Mouse (Mus musculus) cerebellum, adult 18-20 months (tissue): ENCODE results near the gene C2cd2.
A peak's percentile ranks its signal among the peaks of the same experiment; 100 is the strongest.

Experiments used
- DNase-seq, 2 experiments: peaks; one replicate each; pipeline ENCODE4 v3.0.0; 2021

Gene C2cd2

GRCm38 (mm10) chr16:97877502-97877901 is 84.9 kb downstream of the C2cd2 start:
- no peak for DNase-seq

GRCm38 (mm10) chr16:97875101-97875500 is 87.3 kb downstream of the C2cd2 start:
- no peak for DNase-seq

- no peak for DNase-seq
These were observed 88.0 kb downstream of the C2cd2 start for GRCm38 (mm10) chr16:97874376-97874775.

GRCm38 (mm10) chr16:97872657-97873056 is 89.7 kb downstream of the C2cd2 start:
- peak in 1 of 2 experiments; percentile 14 for DNase-seq

GRCm38 (mm10) chr16:97869193-97870102 is 93.0 kb downstream of the C2cd2 start:
- DNase-seq, result no peak

- no peak for DNase-seq
These were observed 98.4 kb downstream of the C2cd2 start for GRCm38 (mm10) chr16:97863932-97864467.

GRCm38 (mm10) chr16:97856050-97856449 is 106.3 kb downstream of the C2cd2 start:
- no peak for DNase-seq

- peak; percentile 87 to 93 for DNase-seq
These were observed 110.6 kb downstream of the C2cd2 start, which contains the start of gene Prdm15 for GRCm38 (mm10) chr16:97851741-97852319. Prdm15 (minus strand) TSS chr16:97851850.

- DNase-seq, result peak; percentile 79 to 90
These were observed 111.2 kb downstream of the C2cd2 start for GRCm38 (mm10) chr16:97851061-97851740.

GRCm38 (mm10) chr16:97850667-97851060 is 111.7 kb downstream of the C2cd2 start:
- no peak for DNase-seq

GRCm38 (mm10) chr16:97848832-97849231 is 113.6 kb downstream of the C2cd2 start:
- no peak for DNase-seq

GRCm38 (mm10) chr16:97844967-97845937 is 117.1 kb downstream of the C2cd2 start:
- no peak for DNase-seq

- DNase-seq, result no peak
These were observed 130.2 kb downstream of the C2cd2 start for GRCm38 (mm10) chr16:97832154-97832553.

GRCm38 (mm10) chr16:97828207-97828606 is 134.2 kb downstream of the C2cd2 start:
- no peak for DNase-seq

- no peak for DNase-seq
These were observed 138.9 kb downstream of the C2cd2 start for GRCm38 (mm10) chr16:97823311-97824007.

- DNase-seq, result no peak
These were observed 142.9 kb downstream of the C2cd2 start for GRCm38 (mm10) chr16:97819532-97819931.

- DNase-seq, result no peak
These were observed 145.0 kb downstream of the C2cd2 start for GRCm38 (mm10) chr16:97817414-97817813.

GRCm38 (mm10) chr16:97815269-97815668 is 147.1 kb downstream of the C2cd2 start:
- DNase-seq, result no peak

- DNase-seq, result no peak
These were observed 148.3 kb downstream of the C2cd2 start for GRCm38 (mm10) chr16:97814060-97814459.

- DNase-seq, result no peak
These were observed 153.5 kb downstream of the C2cd2 start for GRCm38 (mm10) chr16:97808881-97809280.

GRCm38 (mm10) chr16:97805646-97806045 is 156.8 kb downstream of the C2cd2 start:
- DNase-seq, result no peak
